Mouse (Mus musculus) layer of hippocampus, adult 2 months (tissue): ENCODE measurements around the gene Ccdc14. TPM values are rescaled to one million over a fixed set of nuclear protein-coding genes. Genes with fewer than 3 reads are reported as not detected.

Experiments used
- DNase-seq, 2 experiments: peaks; one replicate each; pipeline ENCODE4 v3.0.0; 2022; ENCODE audit warnings: low spot score in 2 of 2
- H3K27ac ChIP-seq: fragments of 200-600 bp; 2 replicates; pipeline ENCODE4 v1.8.1; 2022
- H3K4me3 ChIP-seq: fragments of 200-600 bp; 2 replicates; pipeline ENCODE4 v1.8.1; 2022; ENCODE audit warnings: mild to moderate bottlenecking
- CTCF ChIP-seq: fragments of 200-600 bp; conservative IDR thresholded peaks from 2 replicates; pipeline ENCODE4 v1.8.1; 2022; ENCODE audit warnings: antibody characterized with exemption, mild to moderate bottlenecking, moderate library complexity
- total RNA-seq, 2 experiments: library from RNA; stranded (reverse); gene quantifications; 2 replicates each; pipeline ENCODE4 v1.2.3; 2021

Gene Ccdc14
- total RNA-seq, 2 experiments from 2014 or later = 2.8 to 3.2 TPM

- no peak for DNase-seq
- Histone ChIP-seq H3K27ac (no peak overlapping the region), H3K4me3 (no peak overlapping the region)
- TF ChIP-seq CTCF = no peak
Observed at GRCm38 (mm10) chr16:34770127-34770526, 79.7 kb downstream of the Ccdc14 start.

GRCm38 (mm10) chr16:34772445-34773032, 82.1 kb downstream of the Ccdc14 start:
- peak in 1 of 2 experiments; percentile 13 for DNase-seq
- no peak overlapping the region for H3K4me3 ChIP-seq
- no peak for TF ChIP-seq CTCF
- no peak overlapping the region for H3K27ac ChIP-seq

Other genes with a start within 250 kb of the Ccdc14 start
- gene Kalrn, start 117.1 kb upstream of the Ccdc14 start, total RNA-seq = 100 to 1,000 TPM; 533 to 549 TPM
- gene Ropn1, start 40.7 kb upstream of the Ccdc14 start, total RNA-seq = not detected
- 10 to 100 TPM; 13.1 to 14.2 TPM for gene Mylk, start 54.6 kb downstream of the Ccdc14 start, total RNA-seq